Mouse (Mus musculus) small intestine, adult 2 months (tissue): Measurements from ENCODE around the gene Ostf1.

ENCODE experiments used
- CTCF ChIP-seq: fragments of 200-500 bp; IDR thresholded peaks from 2 replicates; pipeline ENCODE4 v1.5.1; 2012; ENCODE audit warnings: low read depth, mild to moderate bottlenecking, control low read depth, inconsistent platforms, low read length, moderate library complexity, mixed read lengths; ENCODE audit not compliant: insufficient replicate concordance, insufficient read length; ENCODE audit errors: extremely low read depth
- POLR2A ChIP-seq: fragments of 200-500 bp; IDR thresholded peaks from 2 replicates; pipeline ENCODE4 v1.6.1; 2012; ENCODE audit warnings: low read depth, mild to moderate bottlenecking, control low read depth, inconsistent platforms, low read length, moderate library complexity

GRCm38 (mm10) chr19:18673116-18673515 lies 41.5 kb upstream of the Ostf1 start:
- TF ChIP-seq POLR2A (no peak), CTCF (no peak)
